Mouse (Mus musculus) intestine, embryonic 14.5 days (tissue): ENCODE results near the gene Mroh8. TPM values are rescaled to one million over a fixed set of nuclear protein-coding genes. Genes with fewer than 3 reads are reported as not detected.
A peak's percentile ranks its signal among the peaks of the same experiment; 100 is the strongest.
"Not testable (repeated sequence)": the region's sequence is repeated elsewhere in the genome, so short reads cannot be mapped to it uniquely, and the experiment has no call there.

Experiments
- ATAC-seq: fragments of 200-750 bp; cut with Nextera tagmentation; replicated peaks from 2 replicates; pipeline ENCODE4 v1.8.0; 2017; ENCODE audit warnings: low read depth, moderate number of reproducible peaks, moderate TSS enrichment, moderate library complexity; ENCODE audit not compliant: low FRiP score, low TSS enrichment
- DNase-seq: peaks from one replicate; pipeline ENCODE4 v3.0.0-alpha.2; 2018; ENCODE audit warnings: low spot score
- H3K27ac ChIP-seq: fragments of 300-500 bp; sonication (generic); 2 replicates; pipeline ENCODE4 v1.5.1; 2014; ENCODE audit warnings: low read depth, mild to moderate bottlenecking, control low read depth
- H3K27me3 ChIP-seq: fragments of 300-500 bp; sonication (generic); replicated peaks from 2 replicates; pipeline ENCODE4 v1.6.1; 2014; ENCODE audit warnings: low read length, control low read depth; ENCODE audit not compliant: control insufficient read depth, insufficient read depth
- H3K36me3 ChIP-seq: fragments of 300-500 bp; sonication (generic); 2 replicates; pipeline ENCODE4 v1.6.1; 2014; ENCODE audit warnings: low read length, control low read depth; ENCODE audit not compliant: control insufficient read depth, insufficient read depth
- H3K4me1 ChIP-seq: fragments of 300-500 bp; sonication (generic); replicated peaks from 2 replicates; pipeline ENCODE4 v1.6.1; 2014; ENCODE audit warnings: low read length, control low read depth, mixed read lengths; ENCODE audit not compliant: control insufficient read depth, insufficient read depth
- H3K4me2 ChIP-seq: fragments of 300-500 bp; sonication (generic); 2 replicates; pipeline ENCODE4 v1.6.1; 2014; ENCODE audit warnings: low read length
- H3K4me3 ChIP-seq: fragments of 300-500 bp; sonication (generic); 2 replicates; pipeline ENCODE4 v1.5.1; 2014; ENCODE audit warnings: low read depth, low read length, control low read depth, mixed read lengths
- H3K9ac ChIP-seq: fragments of 300-500 bp; sonication (generic); 2 replicates; pipeline ENCODE4 v1.6.1; 2014; ENCODE audit warnings: mild to moderate bottlenecking, low read length
- H3K9me3 ChIP-seq: fragments of 300-500 bp; sonication (generic); 2 replicates; pipeline ENCODE4 v1.6.1; 2016; ENCODE audit warnings: low read length, control low read depth; ENCODE audit not compliant: control insufficient read depth
- WGBS: fragments of 180-500 bp; shearing (Covaris S2); extraction: QIAGEN DNeasy Blood & Tissue Kit; methylation state at CpG from one replicate; pipeline ENCODE4 v1.1.7; 2014; 5-methylcytosine and 5-hydroxymethylcytosine counted together
- polyA plus RNA-seq: library from polyadenylated mRNA; unstranded; fragments of >200 nt; fragmentation: Nextera tagmentation; extraction: Ambion mirVana; gene quantifications from 2 replicates; pipeline ENCODE4 v1.2.1, GENCODE M21; 2014

Mroh8 gene
- polyA plus RNA-seq, 1 experiment from 2014 or later, result 0.62 TPM

DNA sequence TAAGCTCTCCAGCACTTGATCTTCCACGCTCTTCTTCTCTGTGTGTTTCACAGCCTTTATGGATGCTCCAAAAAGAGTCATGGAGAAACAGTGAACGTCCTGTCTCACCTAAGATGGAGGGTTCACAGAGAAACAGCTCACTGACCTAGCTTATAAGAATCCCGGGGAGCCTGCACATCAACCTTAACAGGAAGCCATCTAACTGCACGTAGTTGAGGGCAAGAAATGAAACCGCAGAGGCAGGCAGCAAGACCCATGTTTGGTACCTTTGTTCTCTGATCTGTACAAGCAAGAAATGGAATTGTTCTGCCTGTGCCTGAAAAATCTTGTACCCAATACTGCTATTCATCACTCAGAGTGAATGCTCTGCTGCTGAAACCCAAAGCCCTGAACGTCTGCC is 59.2 kb downstream of the Mroh8 start:
- WGBS, result 79% methylated on average over 6 of the region's 6 CpGs
- Histone ChIP-seq H3K4me1 (no peaks in the 10 kb centered on the region), H3K27me3 (no peaks in the 10 kb centered on the region), H3K4me2 (no peak overlapping the region), H3K27ac (no peak overlapping the region), H3K9me3 (no peaks in the 10 kb centered on the region), H3K9ac (no peak overlapping the region), H3K36me3 (no peaks in the 10 kb centered on the region), H3K4me3 (no peak overlapping the region)
- no peak for ATAC-seq
- DNase-seq, result no peak

DNA sequence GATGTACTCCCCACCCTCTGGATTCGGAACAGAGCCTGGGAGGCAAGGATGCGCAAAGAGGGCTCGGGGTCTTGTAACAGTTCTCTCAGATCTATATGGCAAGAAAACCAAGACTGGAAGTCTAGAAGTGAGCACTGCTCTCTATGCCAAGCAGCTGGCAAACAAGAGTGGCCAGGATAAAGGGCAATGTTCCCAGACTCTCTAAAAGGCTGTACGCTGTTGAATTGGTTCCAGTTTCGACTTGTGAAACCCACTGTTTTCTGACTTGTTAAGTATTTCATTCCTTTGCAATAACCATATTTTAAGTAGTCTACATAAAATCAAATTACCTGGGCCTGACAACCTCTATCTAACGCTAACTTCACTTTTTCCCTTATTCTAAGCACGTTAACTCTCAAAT is 67.6 kb downstream of the Mroh8 start:
- WGBS, result 94% methylated on average over 7 of the region's 7 CpGs
- Histone ChIP-seq H3K4me1 (no peaks in the 10 kb centered on the region), H3K27ac (no peak overlapping the region)

DNA sequence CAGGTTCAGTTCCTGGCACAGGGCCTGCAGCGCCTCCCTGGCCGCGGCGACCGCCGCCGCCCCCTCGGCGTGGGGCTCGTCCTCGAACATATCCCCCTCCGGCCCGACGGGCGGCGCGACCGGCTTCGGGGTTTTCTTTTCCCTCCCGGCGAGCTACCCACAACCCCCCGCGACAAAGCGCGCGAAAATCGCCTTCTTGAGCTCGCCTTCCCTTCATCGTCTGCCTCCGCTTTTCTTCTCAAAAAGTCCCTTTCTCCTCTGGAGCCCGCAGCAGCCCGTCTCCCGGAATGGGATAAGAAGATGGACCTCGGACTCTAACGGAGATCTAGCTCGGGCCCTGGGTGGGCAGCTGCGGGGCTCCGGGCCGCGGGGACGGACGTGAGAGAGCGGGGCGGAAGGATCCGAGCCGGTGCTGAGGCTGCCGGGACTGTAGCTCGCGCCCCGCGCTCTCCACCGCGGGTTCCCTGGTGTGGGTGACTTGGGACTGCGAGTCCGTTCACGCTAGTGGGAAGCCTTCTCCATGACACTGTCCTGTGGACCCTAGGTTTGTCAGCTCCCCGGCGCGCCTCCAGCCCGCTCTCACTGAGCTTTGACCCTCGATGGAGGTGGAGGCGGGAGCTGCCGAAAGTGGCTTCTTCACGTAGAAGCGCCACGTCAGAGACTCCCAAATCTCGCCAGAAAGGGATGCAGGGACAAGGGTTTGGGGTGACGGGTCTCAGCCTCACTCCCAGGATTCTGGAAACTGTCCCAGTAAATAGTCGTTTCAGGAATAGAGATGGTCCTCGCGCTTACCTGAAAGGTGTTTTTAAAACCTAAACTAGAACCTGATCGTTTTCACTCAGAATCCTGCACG is 74.8 kb downstream of the Mroh8 start, which contains the start of gene Rbl1:
Gene Rbl1 (minus strand): TSS at position 169 of the 853 bp plus-strand sequence.
- Histone ChIP-seq H3K4me3 (peak within 1 kb of the TSS; percentile 66), H3K27me3 (no peaks in the 10 kb centered on the region), H3K36me3 (no peaks in the 10 kb centered on the region), H3K4me1 (peaks cover 6% of the 10 kb centered on the region; the same call in 1 of the 2 replicates), H3K9ac (peak within 1 kb of the TSS; percentile 91), H3K4me2 (peak within 1 kb of the TSS; percentile 74), H3K27ac (peak within 1 kb of the TSS; percentile 97), H3K9me3 (0 out of 2 replicates have a peak, but pooled peaks cover 3% of the 10 kb centered on the region)
- ATAC-seq (peak; percentile 86), DNase-seq (peak; percentile 98)
- 1% methylated on average over 73 of the region's 73 CpGs for whole genome bisulfite sequencing

More for the DNA sequence above, 67.6 kb downstream of the Mroh8 start:
- no peak overlapping the region for H3K4me2 ChIP-seq
- no peaks in the 10 kb centered on the region for H3K27me3 ChIP-seq
- no peak overlapping the region for H3K9ac ChIP-seq
- ATAC-seq (no peak), DNase-seq (no peak)
- H3K4me3 ChIP-seq, result no peak overlapping the region
- 0 out of 2 replicates have a peak, but pooled peaks cover 3% of the 10 kb centered on the region for H3K9me3 ChIP-seq
- H3K36me3 ChIP-seq, result no peaks in the 10 kb centered on the region

DNA sequence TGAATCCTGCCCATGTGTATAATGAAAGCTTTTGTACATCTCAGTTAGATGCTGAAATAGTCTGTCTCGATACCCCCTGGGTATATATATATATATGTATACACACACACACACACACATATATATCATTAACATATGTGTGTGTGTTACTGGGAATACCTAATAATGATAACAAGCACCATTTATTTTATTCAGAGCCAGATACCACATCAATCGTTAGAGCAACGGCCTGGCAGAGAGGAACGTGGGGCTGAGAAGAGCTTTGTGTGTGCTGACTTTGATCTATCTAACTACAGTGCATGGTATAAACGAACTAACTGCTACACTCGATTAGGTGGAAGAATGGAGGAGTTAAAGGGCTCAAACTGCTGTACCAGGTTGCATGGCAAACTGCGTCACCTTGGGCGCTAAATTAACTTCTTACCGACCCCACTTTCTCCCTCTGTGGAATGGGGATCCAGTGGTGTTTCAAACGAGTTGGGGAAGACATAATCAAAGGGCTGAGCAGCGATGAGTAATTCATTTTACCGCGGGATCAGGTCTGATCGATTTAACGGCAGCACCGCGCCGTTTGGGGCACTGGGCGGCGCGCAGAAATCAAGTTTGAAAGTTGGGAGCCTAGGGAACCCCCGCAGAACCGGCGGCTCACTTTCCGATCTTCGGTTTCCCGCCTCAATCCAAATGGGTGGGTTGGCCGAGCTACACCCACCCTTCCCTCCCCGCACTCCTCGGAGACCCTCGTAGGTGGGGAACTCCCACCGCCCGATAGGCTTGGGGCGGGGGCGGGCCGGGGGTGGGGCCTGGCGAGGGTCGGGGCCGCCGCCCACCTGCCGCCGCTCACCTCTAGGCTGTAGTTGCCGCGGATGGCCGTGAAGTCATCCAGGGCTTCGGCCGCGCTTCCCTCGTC is 75.6 kb downstream of the Mroh8 start:
- Histone ChIP-seq H3K36me3 (peaks cover 8% of the 10 kb centered on the region), H3K4me2 (peak overlapping the region; percentile 74), H3K4me1 (peaks cover 6% of the 10 kb centered on the region; the same call in 1 of the 2 replicates), H3K27ac (peak overlapping the region; percentile 97), H3K9ac (peak overlapping the region; percentile 91), H3K27me3 (no peaks in the 10 kb centered on the region), H3K4me3 (peak overlapping the region; percentile 66), H3K9me3 (0 out of 2 replicates have a peak, but pooled peaks cover 3% of the 10 kb centered on the region)
- DNase-seq (no peak), ATAC-seq (peak; percentile 85)
- WGBS, result under 1% methylated on average over 48 of the region's 49 CpGs

DNA sequence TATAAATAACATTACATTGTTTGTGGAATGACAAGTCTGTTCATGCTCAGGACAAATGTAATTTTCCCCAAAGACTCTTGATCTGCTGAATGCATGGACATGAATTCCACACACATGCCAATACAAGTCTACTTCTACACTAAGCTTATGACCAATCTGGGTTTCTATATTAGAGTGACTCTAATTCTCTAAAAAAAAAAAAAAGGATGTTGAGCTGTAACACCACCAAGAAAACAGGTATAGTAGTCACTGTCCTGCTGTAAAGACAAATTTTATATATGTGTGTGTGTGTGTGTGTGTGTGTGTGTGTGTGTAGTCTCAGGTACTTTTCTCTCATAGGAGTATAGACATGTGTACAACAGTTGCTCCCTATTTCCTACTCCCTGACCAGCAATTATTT is 76.3 kb downstream of the Mroh8 start:
- Histone ChIP-seq H3K4me3 (peak overlapping the region; percentile 66; the same call in 1 of the 2 replicates), H3K4me1 (peaks cover 6% of the 10 kb centered on the region; the same call in 1 of the 2 replicates), H3K27me3 (no peaks in the 10 kb centered on the region), H3K36me3 (peaks cover 10% of the 10 kb centered on the region), H3K9ac (peak overlapping the region; percentile 91; the same call in 1 of the 2 replicates), H3K27ac (no peak overlapping the region), H3K9me3 (0 out of 2 replicates have a peak, but pooled peaks cover 3% of the 10 kb centered on the region), H3K4me2 (peak overlapping the region; percentile 74)
- DNase-seq (no peak), ATAC-seq (no peak)

DNA sequence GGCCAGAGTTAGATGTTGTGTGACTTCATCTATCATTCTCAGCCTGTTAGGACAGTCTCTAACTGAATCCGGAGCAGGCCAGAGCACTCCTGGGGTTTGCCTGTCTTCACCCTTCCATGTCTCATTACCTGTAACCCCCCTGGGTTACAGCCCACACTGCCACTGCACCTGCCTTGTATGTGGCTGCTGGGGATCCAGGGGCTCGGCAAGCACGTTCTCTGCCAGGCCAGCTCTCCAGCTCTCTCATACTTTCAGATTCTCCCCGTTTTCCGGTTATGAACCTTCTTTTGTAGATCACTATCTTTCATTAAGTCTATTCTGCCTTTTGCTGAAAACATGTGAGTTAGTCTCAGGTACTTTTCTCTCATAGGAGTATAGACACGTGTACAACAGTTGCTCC is 77.0 kb downstream of the Mroh8 start:
- H3K4me1 ChIP-seq, result peaks cover 6% of the 10 kb centered on the region; the same call in 1 of the 2 replicates
- H3K4me3 ChIP-seq, result no peak overlapping the region
- H3K4me2 ChIP-seq, result no peak overlapping the region
- DNase-seq (no peak), ATAC-seq (no peak)
- no peaks in the 10 kb centered on the region for H3K27me3 ChIP-seq
- peaks cover 16% of the 10 kb centered on the region for H3K36me3 ChIP-seq
- WGBS, result 80% methylated on average over 6 of the region's 6 CpGs
- H3K27ac ChIP-seq, result no peak overlapping the region
- H3K9ac ChIP-seq, result no peak overlapping the region
- H3K9me3 ChIP-seq, result no peaks in the 10 kb centered on the region

DNA sequence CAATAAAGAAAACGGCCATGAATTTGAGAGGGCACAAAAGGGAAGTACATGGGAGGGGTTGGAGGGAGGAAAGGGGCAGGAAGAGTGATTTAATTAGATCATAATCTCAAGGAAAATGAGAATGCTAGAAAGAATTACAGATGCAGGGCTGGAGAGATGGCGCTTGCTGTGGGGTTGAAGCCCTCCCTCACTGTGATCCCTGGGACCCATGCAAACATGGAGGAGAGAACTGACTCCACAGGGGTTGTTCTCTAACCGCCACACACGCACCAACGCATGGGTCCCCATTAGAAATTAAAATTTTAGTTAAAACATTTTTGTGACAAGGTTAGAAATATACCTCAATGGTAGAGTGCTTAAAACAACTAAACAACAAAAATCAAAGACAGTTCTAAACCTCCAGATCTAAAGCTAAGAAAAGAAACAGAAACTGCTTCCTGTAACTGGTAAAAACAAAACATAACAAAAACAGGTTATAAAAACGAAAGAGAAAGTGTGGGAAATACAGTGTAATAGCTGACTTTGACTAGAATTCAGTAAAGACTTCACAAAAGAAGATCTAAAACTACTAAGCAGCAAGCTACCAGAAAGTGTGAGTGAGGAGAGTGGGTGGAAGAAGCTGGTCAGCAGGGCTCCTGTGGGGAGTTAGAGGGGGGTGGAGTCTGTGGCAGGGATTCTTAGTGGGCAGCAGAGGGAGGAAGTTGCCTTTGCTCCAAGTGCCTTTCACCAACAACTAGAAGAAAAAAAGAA is 78.1 kb downstream of the Mroh8 start:
- ATAC-seq, result no peak
- no peak for DNase-seq

DNA sequence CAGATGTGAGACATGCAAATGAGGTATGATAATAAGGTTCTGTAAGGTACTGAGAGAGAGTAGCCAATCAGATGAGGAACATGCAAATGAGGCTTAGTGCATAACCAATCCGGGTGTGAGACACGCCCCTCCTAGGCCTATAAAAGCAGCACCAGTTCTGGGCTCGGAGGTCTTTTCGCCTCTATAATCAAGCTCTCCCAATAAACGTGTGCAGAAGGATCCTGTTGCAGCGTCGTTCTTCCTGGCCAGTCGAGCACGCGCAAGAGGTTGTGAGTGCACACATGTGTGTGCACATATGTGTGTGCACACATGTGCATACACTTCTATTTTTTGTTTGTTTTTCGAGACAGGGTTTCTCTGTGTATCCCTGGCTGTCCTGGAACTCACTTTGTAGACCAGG is 80.9 kb downstream of the Mroh8 start:
- peaks cover 56% of the 10 kb centered on the region for H3K36me3 ChIP-seq
- DNase-seq, H3K4me1 ChIP-seq, H3K27me3 ChIP-seq, H3K27ac ChIP-seq, H3K4me3 ChIP-seq, H3K9ac ChIP-seq, ATAC-seq, H3K4me2 ChIP-seq, H3K9me3 ChIP-seq: not testable (repeated sequence)
- WGBS, result 96% methylated on average over 11 of the region's 11 CpGs

More for the DNA sequence above, 78.1 kb downstream of the Mroh8 start:
- H3K9ac ChIP-seq, result no peak overlapping the region
- 82% methylated on average over 6 of the region's 6 CpGs for WGBS
- H3K27ac ChIP-seq, result no peak overlapping the region
- H3K4me3 ChIP-seq, result no peak overlapping the region
- peaks cover 6% of the 10 kb centered on the region; the same call in 1 of the 2 replicates for H3K4me1 ChIP-seq
- no peaks in the 10 kb centered on the region for H3K27me3 ChIP-seq
- H3K4me2 ChIP-seq, result no peak overlapping the region
- H3K9me3 ChIP-seq, result no peaks in the 10 kb centered on the region
- H3K36me3 ChIP-seq, result peaks cover 27% of the 10 kb centered on the region
